Mouse (Mus musculus) central nervous system, embryonic 11.5 days (tissue): ENCODE results near the gene Vmn1r177. TPM values are rescaled to one million over a fixed set of nuclear protein-coding genes. Genes with fewer than 3 reads are reported as not detected.

Experiments
- polyA plus RNA-seq: library from polyadenylated mRNA; depleted of rRNA; stranded (reverse); fragments of >200 nt; gene quantifications from 2 replicates; pipeline ENCODE4 v1.2.3, GENCODE M21; 2012; rRNA removed

Vmn1r177 gene
- not detected in 2 replicates for polyA plus RNA-seq

DNA sequence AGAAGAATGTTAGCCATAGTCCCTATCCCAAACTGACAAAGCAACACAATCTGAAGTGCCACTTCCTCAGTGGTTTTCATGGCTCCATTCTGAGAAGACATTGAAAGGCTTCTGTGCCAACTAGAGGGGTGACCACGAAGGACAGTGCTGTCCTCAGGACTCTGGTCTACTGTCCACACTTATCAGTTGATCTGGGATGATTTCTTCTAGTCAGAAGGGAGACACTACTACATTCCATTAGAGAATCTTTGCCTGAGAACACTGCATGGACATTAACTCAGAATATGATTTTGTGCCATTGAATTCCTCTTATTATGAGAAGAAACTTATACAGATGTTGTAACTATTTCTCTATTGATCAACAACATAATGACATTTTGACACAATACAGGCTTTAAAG is at the start of gene Vmn1r177:
TSS of gene Vmn1r177 (minus strand) at position 101 of the 400 bp plus-strand sequence.

DNA sequence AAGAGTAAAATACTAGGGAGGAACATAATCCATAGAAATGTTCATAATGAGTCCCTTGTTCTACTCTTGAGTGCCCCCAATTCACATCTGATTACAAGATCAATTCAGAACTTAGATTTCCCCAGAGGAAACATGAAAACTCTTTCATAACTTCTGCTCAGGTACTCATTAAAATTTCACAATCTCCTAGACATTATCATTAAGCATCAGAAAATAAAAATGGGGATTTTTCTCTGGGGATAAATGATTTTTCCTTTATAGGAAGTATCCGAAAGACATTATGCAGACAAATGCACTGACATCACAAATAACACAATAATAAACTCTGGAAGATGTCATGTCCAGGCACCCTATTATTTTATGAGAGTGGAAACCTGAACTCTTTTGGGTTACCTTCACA is 25.5 kb upstream of the Vmn1r177 start, which contains the start of gene Vmn1r178:
TSS of gene Vmn1r178 (plus strand) at position 301 of the 400 bp plus-strand sequence.

DNA sequence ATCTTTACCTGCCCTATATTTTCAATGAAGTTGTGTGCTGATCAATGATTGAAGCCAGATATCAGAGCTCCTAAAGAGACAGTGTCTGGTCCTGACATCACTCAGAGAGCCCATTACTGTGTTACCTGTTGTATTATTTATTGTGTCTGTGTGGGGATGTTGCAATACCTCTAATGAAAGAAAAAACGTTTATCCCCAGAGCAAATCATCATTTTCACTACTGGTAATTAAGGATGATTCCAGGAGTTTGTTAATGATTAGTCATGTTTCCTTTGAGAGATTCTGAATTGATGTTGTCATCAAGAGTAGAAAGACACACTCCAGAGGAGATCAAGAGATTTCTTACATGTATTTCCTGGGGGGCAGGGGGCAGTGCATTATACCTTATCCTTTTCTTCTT is 29.0 kb downstream of the Vmn1r177 start, which contains the start of gene Vmn1r176:
TSS of gene Vmn1r176 (minus strand) at position 101 of the 400 bp plus-strand sequence.

Other genes starting within 250 kb of the Vmn1r177 start
- gene Vmn1r171, start 235.7 kb downstream of the Vmn1r177 start, polyA plus RNA-seq, result not detected in 2 replicates
- gene Vmn1r172, start 208.1 kb downstream of the Vmn1r177 start, polyA plus RNA-seq, result not detected in 2 replicates
- not detected in 2 replicates for gene Vmn1r173, start 165.7 kb downstream of the Vmn1r177 start, polyA plus RNA-seq
- gene Vmn1r174, start 114.2 kb downstream of the Vmn1r177 start, polyA plus RNA-seq, result not detected in 2 replicates
- gene Vmn1r175, start 55.8 kb downstream of the Vmn1r177 start, polyA plus RNA-seq, result not detected in 2 replicates
- not detected in 2 replicates for gene Vmn1r176, start 29.1 kb downstream of the Vmn1r177 start, polyA plus RNA-seq
- not detected in 2 replicates for gene Vmn1r178, start 25.6 kb upstream of the Vmn1r177 start, polyA plus RNA-seq
- not detected in 2 replicates for gene Vmn1r179, start 60.5 kb upstream of the Vmn1r177 start, polyA plus RNA-seq
- not detected in 2 replicates for gene Vmn1r180, start 84.2 kb upstream of the Vmn1r177 start, polyA plus RNA-seq
- gene Vmn1r181, start 108.2 kb upstream of the Vmn1r177 start, polyA plus RNA-seq, result not detected in 2 replicates
- gene V1rd19, start 135.2 kb upstream of the Vmn1r177 start, polyA plus RNA-seq, result not detected in 2 replicates
- gene Vmn1r183, start 186.8 kb upstream of the Vmn1r177 start, polyA plus RNA-seq, result not detected in 2 replicates
- 32.3 and 35.1 TPM in 2 replicates for gene Zfp180, start 215.5 kb upstream of the Vmn1r177 start, polyA plus RNA-seq
- 2.6 and 3.6 TPM in 2 replicates for gene Zfp112, start 245.9 kb upstream of the Vmn1r177 start, polyA plus RNA-seq